Mouse (Mus musculus) T-helper 1 cell (primary cell): Measurements from ENCODE around the gene Golga2.
"Not testable (repeated sequence)": the region's sequence is repeated elsewhere in the genome, so short reads cannot be mapped to it uniquely, and the experiment has no call there.

Experiments
- in situ Hi-C: fragments of 300-600 bp; cut with MboI, MseI; formaldehyde crosslinking; loops from one replicate; pipeline ENCODE4 v1.15.1; 2025; ENCODE audit warnings: high pct_unique_total_duplicates

The Golga2 gene

DNA sequence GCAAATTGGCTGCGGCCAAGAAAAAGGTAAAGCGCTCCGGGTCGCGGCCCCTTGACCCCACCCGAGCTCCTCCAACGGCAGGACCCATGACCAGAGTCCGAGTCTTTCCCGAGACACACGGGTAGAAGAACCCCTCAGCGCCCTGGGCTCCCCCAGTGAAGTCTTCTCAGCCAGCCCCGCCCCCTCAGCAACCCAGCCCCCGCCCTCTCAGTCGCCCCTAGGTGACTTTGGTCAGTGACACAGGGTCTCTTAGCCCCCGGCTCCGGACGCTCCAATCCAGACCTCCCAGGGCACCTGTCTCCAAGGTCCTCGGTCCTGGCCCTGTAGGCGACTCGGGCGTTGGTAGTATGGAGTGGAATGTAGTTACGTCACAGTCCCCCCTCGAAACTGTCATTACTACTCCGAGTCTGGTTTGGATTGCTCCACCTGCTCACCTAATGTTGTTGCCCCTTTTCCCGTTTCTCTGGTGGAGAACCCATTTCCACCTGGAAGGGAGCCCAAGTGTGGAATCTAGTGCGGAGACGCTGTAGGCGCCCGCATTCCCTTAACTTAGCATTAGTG is 1.3 kb downstream of the Golga2 start:
- in situ Hi-C loops = no loop called here

DNA sequence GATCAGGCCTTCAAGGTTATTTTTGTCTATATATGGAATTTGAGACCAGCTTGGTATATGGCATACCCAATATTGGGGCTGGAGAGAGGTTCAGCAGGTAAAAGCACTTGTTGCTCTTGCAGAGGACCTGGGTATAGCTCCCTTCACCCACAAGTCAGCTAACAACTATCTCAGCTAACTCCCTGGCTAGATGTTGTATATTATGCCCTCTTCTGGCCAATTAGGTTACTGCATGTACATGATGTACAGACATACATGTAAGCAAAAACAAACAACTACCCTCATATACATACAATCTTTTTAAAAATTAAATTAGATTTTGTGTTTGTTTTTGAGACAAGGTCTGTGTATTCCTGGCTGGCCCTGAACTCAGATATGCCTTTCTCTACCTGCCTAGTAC is 2.4 kb downstream of the Golga2 start:
- in situ Hi-C loops = no loop called here

DNA sequence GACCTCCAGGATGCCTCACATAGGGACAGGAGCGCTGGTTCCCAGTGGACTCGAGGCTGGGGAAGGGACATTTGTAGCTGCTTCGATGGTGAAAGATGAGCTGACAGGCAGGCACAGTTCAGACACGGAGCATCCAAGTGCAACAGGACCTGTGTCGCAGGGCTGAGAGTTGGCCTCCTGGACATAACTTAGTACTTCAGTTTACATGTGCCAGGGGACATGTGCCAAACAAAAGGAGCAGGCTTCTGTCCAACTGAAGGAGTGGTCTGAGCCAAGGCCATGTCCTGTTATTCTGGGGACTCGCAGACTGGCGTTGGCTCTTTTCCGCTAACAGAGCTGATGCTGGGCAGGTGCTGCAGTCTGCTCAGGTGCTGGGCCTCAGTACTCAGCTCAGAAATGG is 7.2 kb downstream of the Golga2 start:
- in situ Hi-C loops = no loop called here

DNA sequence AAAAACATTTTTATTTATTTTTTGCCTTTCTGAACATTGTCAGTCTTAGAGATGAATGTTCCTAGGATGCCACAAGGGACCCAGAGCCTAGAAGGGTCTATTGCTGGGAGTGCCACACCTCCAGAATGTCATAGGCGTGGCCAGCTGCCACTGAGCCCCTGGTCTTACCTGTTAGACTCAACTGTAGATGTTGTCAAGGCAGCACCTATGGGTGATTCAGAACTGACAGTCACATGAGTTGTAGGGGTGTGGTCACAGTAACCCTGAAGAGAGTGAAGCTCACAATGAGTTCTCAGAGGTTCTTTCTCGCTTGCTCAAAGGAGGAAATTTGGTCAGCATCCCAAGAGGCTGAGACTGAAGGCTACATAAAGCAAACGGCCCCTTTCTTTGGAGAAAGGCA is 8.1 kb downstream of the Golga2 start:
- in situ Hi-C loops = no loop called here

DNA sequence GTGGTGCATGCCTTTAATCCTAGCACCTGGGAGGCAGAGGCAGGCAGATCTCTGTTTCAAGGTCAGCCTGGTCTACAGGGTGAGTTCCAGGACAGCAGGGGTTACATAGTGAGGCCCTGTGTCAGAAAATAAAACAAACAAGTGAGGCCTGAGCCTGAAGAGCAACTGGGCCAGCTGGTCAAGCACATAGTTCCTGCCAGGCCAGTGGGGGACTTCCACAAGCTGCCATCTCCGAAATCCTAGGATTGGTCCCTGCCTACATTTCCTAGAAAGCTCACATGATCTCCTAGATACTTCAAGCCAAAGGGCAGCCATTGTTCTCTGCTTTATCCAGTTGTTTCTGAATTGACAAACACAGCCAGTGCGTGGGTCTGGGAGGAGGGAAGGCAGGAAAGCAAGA is 8.7 kb downstream of the Golga2 start:
- in situ Hi-C loops = not testable (repeated sequence)

DNA sequence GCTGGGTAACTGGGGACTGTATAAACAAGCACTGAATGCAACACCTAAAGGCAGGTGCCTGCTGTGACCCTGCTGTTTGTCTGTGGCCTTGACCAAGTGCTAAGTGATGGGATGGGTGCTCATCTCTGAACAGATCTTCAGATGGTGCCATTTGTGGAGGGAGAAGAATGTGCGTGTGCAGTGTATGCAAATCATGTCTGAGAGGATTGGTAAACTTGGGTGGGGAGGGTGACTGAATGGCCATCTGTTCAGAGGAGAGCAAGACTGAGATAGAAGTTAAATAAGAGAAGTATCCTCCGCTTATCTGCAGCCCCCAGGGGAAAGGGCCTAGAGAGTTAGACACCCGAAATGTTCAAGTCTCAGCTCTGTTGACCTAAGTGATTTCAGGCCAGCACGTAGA is 12.3 kb downstream of the Golga2 start:
- in situ Hi-C loops = no loop called here

DNA sequence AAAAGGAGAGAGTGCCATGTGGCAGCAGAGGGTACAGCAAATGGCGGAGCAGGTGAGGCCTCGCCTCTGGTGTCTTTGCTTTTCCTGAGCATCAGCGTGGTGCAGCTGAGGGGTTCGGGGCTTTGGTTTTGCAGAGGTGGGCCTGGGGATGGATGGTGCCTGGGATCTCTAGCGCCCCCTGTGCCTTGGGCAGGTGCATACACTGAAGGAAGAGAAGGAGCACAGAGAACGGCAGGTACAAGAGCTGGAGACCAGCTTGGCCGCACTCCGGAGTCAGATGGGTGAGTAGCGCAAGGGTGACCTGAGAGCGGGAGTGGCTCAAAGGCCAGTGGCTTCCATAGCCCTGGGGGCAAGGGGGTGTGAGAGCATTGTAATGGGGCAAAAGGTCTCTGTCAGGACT is 15.8 kb downstream of the Golga2 start:
- in situ Hi-C loops = no loop called here

DNA sequence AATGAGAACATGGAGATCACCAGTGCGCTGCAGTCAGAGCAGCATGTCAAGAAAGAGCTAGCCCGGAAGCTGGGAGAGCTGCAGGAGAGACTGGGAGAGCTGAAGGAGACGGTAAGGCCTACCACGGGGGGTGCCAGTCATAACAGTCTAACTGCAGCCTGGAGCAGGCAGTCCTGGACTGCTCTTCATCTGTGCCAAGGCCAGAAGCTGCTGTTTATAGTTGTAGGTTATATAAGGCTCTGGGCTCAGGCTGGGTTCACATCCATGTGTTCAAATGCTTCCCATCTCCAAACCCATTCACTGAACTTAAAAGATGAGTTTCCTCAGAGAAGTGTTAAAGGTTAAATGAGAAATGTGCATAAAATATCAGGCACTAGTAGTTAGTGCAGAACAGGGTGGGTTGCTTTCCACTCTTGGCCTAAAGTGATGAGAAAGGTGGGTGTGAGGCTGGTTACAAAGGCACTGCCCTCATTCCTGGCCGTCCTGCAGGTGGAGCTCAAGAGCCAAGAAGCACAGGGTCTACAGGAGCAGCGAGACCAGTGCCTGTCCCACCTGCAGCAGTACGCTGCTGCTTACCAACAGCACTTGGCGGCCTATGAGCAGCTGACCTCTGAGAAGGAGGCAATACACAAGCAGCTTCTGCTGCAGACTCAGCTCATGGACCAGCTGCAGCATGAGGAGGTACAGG is 17.1 kb downstream of the Golga2 start:
- in situ Hi-C loops = no loop called here

DNA sequence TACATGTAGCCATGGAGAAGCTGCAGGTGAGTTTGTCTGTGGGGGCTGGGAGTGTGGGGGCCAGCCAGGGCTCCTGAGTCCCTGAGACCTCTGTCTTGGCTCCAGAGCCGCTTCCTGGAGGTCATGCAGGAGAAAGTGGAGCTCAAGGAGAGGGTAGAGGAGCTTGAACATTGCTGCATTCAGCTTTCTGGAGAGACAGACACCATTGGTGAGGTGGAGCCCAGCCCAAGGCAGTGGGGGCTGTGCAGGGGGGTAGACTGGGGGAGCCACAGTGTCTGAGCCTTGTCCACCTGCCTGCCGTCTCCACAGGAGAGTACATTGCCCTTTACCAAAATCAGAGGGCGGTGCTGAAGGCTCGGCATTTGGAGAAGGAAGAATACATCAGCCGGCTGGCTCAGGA is 18.5 kb downstream of the Golga2 start:
- in situ Hi-C loops = no loop called here

DNA sequence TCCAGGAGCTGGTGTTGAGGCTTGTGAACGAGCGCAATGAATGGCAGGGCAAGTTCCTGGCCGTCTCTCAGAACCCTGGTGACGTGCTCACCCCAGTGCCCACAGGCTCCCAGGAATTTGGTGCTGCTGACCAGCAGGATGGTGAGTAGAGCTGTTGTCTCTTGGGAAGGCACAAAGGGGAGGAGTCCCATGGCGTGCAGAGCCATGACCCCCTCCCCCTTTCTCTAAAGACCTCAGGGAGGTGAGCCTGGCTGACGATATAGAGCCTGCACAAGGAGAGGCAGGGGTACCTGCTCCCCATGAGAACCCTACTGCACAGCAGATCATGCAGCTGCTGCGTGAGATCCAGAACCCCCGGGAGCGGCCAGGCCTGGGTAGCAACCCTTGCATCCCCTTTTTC is 19.0 kb downstream of the Golga2 start:
- in situ Hi-C loops = no loop called here

DNA sequence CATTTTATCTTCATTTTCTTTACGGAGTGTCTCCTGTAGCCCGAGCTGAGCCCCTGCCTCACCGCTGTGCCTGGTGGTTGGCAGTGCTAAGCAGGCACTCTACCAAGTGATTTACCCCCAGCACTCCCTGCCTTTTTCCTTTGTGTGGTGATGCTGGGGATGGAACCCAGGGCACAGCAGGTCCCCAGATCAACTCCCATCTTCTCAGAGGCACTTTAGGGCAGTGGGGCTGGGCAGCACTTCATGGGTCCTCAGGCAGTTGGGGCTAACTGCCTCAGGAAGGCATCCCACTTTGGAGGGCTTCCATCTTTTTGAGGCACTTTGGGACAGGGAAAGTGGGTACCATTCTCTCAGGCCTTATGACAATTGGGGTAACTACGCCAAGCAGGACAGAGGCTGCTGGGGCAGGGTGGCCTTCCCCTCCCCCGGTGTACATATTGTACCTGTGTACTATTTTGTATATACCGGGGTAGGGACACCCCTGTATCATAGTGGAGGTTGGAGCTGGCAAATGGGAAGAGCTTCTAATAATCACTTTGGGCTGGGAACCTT is 20.1 kb downstream of the Golga2 start:
- in situ Hi-C loops = no loop called here

DNA sequence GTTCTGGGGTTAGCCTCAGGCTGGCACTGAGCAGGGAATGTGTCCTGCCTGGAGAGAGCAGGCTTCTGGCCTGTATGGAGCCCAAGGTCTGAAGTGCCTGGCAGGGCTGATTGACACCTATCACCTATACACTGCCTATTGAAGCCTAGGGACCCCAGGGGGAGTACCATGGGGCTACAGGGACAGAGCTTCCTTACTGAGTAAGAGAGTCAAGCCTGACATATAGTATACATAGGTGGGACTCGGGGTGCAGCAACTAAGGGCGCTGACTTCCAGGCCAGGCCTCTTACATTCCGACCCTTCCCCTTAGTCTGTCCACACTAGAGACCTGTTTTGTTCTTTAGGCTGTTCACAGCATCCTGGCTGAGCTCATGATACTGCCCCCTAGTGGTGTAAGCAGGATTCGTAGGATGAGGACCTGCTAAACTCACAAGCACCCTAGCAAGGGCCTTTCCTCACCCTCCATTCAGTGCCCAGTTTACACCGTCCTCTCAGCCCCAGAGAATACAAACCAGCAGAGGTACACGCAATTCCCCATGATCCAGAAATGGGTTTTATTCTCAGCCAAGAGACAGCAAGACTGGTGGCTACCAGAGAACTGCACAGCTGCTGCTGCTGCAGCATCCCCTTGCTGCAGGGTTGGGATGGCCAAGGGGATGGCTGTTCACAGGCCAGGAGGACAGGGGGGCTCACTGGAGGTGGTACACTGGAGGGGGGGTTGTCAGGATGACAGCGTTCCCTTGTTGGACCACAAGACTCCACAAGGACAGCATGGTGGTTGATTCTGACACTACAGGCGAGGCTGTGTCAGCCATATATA is 21.0 kb downstream of the Golga2 start:
- in situ Hi-C loops = no loop called here

DNA sequence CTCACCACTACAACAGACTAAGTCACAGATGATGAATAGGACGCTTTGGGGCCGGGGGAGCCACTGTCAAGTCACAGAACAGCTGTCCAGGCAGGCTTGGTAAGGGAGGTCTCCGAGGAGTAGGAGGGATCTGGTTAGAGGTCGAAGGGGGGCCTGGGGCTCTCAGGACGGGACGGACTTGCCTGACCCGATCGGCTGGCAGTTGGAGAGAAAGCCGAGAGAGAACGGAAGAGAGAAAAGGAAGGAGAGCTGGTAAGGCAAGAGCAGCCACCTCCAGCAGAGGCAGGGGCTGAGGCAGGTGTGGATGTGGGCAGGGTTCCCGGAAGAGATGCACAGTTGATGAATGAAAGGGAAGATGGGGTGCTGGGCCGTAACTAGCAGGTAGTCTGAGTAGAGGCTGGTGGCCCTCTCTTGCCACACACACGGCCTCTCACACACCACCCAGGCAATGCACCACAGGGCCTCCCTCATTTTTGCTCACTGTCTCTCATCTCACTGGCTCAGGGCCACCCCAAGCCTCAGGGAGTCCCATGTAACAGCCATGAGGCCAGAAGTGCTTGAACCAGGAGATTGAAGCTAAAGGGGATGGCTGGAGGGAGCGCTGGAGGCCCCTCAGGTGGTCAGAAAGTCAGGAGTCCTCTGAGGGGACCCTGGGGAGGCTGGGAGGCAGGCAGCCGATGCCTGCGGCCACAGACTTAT is 21.8 kb downstream of the Golga2 start:
- in situ Hi-C loops = no loop called here

DNA sequence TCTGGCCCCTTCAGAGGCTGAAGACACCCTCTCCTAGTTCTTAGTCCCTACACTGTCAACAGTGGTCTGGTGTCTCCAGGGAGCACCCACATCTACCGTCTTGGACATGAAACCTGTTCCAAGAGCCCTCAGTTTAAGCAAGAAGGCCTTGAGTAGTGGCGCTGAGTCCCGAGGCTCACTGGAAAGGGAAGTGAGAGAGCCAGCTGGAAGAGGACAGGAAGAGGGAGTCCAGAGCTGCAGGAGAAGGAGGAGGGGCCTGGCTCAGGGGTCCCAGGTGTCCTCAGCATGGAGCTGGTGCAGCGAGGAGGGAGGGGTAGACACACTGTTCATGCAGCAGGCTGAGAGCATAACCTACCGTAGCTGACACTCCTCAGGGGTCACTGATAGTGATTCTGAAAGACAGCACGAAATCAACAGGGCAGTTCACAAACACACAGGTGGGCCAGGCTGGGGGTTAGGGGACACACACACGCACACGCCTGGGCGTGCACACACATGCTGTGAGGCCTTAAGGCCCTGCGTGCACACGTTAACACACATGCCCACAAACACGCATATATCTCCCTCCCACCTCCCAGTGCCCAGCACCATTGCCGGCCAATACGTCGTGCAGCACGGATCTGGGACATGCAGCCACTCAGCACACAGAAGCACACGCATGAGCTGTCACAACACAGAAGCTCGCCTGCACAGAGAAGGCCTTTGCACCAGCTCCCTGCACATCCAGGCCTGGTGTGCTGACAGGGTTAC is 23.1 kb downstream of the Golga2 start:
- in situ Hi-C loops = loop anchor here (5.0 kb wide), 1 partner anchor 72 kb away; the partner anchor contains the start of gene 1110008P14Rik

DNA sequence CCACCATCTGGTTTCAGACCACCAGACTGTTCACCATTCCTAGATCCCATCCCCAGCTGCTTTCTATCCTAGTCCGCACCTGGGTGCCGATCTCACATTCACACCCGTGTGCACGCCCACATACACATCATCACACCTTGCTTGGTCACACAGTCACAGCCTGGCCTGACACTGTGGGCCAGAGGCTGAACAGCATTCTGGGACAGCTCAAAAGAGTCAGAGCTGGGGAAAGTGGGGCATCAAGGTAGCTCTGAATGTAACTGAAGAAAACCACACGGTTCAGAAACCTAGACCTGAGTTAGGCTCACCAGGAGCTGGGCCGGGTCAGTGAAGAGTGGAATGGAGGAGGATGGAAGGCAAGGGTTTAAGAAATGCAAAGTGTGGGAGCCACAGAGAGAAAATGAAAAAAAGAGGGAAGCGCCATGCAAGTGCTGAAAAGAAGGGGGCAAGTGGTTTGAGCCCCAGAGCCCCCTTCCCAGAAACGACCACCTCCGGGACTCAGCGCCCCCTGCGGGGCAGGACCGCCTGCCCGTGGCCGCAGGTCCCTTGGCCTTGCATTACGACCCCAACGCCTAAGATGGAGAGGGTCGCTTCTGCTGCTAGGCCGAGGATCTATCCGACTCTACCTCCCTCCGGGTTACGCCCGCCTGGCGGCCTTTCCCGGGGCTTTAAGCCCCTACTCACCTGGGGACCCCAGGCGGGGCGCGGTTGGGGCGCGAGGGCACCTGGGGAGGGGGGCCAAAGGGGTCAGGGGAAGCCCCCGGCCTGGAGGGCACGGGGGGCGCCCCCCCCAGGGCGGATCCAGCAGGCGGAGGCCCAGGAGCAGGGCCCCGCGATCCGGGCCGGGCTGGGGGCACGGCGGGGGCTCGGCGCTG is 24.5 kb downstream of the Golga2 start:
- in situ Hi-C loops = loop anchor here (5.0 kb wide), 1 partner anchor 71 kb away; the partner anchor contains the start of gene 1110008P14Rik

DNA sequence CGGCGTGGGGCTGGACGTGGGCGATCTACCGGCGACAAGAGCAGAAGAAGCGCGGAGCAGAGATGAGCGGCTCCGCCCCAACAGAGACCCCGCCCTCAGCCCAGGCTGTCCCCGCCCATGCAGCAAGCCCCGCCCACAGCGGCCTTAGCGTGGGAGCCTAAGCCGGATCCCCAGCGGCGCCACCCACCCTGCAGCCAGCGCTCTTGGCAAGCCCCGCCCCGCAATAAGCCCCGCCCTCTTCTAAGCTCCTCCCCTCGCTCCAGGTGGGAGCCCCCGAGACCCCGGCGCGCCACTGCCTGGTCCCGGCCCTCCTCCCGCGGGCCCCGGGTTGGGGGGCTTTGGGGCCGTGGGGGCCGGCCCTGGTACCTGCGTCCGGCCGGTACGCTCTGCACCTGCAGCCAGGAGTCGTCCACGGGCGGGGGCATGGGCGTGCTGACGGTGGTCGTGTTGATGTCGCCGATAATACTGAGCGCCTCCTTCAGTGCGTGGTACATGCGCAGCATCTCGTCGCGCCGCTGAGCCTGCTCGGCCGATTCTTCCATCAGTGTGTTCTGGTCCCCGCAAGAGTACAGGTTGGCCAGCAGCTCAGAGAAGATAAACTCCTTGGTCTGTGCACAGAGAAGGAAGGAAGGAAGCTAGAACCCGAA is 25.3 kb downstream of the Golga2 start:
- in situ Hi-C loops = loop anchor here (5.0 kb wide), 1 partner anchor 70 kb away; the partner anchor contains the start of gene 1110008P14Rik

DNA sequence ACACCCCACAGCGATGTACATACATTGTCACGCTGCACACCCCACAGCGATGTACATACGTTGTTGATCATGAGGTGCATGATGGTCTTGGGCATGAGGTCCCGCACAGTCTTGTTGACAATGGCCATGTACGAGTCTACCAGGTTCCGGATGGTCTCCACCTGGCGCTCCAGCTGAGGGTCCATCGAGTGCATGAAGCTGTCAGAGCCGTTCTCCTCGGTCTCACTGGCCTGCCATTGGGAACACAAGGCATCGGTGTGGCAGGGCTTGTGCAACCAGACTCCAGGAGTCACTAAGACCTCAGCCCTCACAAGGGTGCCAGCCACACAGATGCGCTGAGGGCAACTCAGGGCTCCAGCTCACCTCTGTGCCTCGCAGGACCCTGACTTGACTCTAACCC is 27.6 kb downstream of the Golga2 start:
- in situ Hi-C loops = loop anchor here (5.0 kb wide), 1 partner anchor 67 kb away; the partner anchor contains the start of gene 1110008P14Rik

DNA sequence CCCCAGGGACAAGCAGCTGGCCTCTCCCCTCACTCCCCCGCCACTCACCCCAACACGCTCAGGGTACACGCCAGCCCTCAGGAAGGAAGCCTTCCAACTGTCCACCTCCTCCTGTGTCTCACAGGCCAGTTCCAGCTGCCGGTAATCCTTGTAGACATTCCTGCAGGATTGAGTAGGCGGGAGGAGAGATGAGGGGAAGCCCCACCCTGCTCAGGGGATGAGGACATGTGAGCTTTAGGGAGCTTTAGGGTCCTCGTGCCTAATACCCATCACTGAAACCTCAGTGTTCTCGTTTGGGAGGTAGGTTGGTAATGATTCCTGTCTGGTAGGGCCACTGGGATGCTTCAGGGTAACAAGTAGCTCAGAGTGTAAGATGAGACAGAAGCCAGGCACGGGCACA is 28.6 kb downstream of the Golga2 start:
- in situ Hi-C loops = no loop called here

DNA sequence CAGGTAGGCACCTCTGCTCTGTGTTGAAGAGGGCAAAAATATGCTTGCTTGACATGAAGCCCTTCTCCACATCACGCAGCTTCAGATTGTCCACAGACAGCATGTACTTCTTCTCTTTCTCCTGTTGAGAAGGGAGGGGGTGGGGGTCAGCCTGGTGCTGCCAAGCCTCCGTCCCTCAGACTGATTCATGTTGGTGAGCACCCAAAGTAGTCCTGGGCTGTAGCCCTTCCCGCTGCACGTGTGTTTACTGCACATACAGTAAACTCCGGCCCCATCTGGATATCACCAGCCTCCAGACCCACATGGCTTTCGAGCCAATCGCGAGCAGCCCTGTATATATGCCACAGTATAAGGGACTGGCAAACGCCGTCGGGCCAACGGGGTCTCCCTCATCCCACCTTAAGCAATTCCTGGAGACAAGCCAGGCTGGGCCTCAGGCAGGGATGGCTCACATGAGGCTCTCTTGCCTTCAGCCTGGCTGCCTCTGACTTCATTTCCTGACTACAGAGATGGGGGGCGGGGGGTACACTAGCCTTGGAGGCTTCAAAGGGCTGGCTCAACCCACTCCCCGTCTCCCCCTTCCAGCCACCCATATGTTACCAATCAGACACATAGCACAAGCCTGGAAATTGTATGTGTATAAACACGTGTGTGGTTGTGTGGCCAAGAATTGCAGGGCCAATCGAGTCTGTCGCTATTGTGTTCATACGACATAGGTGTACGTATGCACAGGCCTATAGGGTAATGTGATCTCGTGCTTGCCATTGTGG is 29.9 kb downstream of the Golga2 start:
- in situ Hi-C loops = no loop called here
